Mouse (Mus musculus): ENCODE measurements at regions not wholly inside any gene's neighbourhood (a gene's known extent, or its start where the extent isn't known, plus 50 kb on each side); places are given as distances from the start of the nearest gene placed in this dataset.

DNA sequence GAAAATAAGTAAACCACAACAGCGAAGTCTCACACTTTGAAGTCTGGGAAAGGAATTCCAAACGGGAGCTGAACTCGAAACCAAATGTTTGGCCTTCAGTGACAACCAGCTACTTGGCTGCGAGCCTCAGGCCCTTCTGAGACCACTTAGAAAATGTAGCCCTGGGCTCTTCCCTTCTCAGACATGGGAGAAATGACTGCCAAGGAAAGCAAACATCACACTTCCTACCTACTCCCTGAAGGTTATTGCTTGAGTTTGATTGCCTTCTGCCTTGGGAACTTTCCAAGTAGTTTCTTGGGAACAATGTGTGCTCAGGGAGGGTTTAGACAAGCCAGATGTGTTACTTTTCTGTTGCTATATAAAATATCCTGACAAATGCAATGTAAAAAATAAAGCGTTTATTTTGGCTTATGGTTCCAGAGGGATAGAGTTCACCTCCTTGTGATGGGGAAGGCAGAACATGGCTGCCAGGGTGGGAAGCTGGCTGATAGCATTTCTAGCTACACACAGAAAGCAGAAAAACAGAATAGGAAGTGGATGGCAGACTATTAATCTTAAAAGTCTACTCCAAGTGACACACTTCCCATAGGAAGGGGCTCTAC is 194.8 kb upstream of the Rack1 start:
- intact Hi-C loops (cut with DNase I) = loop anchor here (10.0 kb wide), 1 partner anchor 169 kb away; no protein-coding TSS in a partner anchor
- peak; percentile 60 to 70 for DNase-seq

DNA sequence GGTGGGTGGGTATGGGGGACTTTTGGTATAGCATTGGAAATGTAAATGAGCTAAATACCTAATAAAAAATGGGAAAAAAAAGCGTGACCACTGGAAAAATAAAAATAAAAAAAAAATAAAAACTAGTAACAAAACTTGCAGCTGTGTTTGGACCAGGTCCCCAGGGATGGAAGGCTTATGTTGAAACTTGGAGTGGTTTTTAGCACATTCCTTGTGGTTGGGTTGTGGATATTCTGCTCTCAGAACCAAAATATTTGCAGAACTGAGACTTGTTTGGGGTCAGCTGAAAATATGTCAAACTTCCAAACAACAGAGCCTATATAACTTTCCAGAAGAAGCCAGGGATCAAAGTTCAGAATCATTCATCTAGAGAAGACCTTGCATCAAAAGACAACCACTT is 199.0 kb upstream of the Rack1 start:
- intact Hi-C loops (cut with DNase I) = loop anchor here (10.0 kb wide), 1 partner anchor 174 kb away; no protein-coding TSS in a partner anchor
- peak; percentile 33 to 37 for DNase-seq

DNA sequence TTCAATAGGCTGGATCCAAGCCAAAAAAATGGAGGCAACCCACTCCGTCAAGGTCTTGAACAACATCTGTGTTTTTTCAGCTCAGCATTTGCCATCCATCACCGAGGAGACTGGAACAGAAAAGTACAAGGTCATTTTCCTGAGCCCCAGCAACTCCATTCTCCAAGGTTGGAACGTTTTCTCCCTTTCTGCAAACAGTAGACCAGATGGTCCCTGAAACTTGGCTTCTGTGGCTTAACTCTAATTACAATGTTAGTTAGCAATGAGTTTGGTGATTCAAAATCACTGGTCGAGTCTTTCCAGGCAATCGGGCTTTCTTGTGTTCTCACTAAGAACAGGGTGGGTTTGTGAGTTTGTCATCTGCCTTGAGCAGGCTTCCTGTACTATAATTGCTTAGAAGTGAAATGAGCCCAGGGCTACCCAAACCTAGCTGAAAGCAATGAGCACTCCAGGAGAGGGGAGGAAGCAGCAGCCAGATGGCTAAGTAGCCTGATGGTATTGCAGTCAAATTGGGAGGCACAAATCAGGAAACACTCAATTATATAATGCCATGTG is 200.5 kb upstream of the Rack1 start:
- intact Hi-C loops (cut with DNase I) = loop anchor here (10.0 kb wide), 1 partner anchor 175 kb away; no protein-coding TSS in a partner anchor
- DNase-seq = peak; percentile 19

DNA sequence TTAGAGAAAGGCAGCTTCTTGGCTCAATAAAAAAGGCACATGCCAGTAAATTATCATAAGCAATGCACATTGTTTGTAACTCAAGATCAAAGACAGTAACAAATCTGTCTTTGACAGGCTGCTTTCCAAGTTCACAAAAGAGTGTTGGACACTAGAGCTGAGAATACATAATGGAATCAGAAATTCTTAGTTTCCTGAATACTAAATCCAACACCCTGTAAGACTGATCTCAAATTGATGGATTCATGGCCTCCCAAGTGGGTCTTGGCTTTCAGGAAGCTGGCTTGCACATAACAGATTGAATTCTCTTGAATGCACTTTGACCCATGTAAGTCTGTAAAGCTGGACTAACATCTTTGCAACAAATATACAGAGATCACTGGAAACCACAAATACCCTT is 201.1 kb upstream of the Rack1 start:
- intact Hi-C loops (cut with DNase I) = no loop called here

DNA sequence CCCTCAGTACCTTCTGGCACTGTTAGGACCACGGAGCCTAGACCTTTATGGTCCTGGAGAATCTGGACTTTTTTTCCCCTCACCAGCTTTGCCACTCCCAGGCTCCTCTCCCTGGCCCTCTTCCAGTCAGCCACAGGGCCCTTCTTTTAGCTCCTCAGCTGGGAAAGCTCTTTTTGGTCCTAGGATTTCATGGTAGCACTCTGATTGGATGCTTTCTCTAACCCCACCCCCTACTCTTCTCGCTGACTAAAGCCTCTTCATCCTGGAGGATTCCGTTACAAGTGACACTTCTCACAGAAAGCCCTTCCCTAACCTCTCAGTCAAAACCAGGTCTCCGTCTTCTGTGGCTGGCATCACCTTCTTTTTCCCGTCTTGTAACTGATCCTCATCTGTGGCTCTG is 205.7 kb upstream of the Rack1 start:
- intact Hi-C loops (cut with DNase I) = no loop called here

More for the DNA sequence above, 201.1 kb upstream of the Rack1 start:
- DNase-seq = no peak

DNA sequence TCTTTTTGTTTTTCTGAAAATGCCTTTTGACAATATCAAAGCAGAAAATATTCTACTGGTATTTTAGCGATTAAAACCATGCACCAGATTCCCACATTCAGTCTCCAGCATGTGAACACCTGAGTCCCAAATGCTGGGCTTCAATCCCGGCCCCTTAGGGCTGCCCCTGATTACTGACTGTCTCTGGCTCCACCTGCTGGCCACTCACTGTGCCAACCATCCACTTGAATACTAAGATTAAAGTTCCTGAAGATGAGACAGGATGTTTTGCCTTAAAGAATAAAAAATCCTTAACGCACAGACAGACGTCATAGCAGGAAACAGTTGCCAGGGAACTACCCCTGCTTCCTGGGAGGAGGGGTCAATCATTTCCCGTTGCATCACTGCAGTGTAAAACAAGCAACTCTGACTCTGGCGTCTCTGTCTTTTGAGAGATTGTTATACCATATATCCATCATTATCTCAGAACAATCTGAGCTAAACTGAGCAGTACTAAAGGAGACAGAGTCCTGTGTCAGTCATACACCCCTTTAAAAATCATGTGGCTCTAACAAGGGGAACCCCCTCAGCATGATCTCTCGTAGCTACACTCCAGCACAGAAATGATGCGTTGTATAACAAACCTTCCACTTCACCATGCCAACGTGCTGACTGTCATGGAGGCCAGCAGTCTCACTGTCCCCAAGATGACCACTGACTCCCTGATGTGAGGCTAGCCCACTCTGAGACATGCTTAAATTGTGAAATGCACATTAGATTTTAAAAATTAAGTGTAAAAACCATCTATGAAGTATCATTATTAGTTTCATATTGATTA is 211.1 kb upstream of the Rack1 start:
- intact Hi-C loops (cut with DNase I) = loop anchor here (5.0 to 10.0 kb wide), 3 partner anchors 412 to 1667 kb away; no protein-coding TSS in a partner anchor
- peak; percentile 67 to 77 for DNase-seq

More for the DNA sequence above, 205.7 kb upstream of the Rack1 start:
- no peak for DNase-seq

DNA sequence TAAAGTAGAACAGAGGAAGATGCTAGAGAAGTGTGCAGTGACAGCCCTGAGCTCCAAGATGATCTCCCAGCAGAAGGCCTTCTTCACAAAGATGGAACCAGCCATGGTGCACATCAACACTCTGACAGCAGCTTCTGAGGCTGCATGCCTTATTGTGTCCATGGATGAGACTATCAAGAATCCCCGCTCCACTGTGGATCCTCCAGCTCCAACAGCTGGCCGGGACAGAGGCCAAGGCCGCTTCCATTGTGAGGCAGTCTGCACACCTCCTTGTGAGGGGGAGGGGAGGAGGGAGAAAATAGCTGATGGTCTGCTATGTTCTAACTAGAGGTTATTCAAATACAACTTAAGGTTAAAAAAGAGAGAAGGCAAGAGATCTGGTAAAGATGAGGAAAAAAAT is 231.4 kb upstream of the Rack1 start:
- intact Hi-C loops (cut with DNase I) = no loop called here
- DNase-seq = peak; percentile 48 to 54

DNA sequence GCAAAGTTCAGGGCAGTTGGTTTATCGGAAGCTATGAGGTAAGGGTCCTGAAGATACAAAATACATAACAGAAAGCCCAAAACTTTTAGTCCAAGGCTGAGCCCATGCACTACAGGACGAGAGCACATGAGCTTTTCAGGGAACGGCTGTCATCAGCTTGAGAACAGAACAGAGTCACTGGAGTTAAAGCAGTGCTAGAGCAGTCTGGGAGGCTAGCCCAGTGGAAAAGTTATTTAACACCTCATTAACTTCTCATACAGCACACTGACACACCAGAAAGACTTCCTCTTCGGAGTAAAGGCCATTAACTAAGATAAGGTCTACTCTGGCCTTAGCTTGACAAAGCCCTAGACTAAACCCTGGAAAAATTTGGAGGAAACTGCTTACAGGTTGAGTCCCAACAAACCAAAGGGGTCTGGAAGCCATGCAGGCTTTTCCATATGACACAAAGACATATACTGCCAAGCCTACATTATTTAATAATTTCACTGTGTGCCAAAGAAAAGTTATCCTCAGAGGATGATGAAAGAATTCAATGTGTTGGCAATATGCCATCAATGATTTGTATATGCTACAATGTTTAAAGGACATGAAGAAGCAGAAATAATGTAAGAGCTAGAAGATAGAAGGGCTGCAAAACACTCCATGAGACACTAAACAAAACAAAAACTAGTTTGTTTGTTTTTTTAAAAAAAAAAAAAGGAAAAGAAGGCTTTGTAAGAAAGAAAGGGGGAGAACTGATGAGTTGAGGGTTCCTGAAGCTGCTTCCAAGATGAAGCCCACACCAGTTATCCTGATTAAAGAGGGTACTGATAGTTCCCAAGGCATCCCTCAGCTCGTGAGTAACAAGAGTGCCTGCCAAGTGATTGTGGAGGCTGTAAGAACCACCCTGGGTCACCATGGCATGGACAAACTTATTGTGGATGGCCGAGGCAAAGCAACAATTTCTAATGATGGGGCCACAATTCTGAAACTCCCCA is 232.3 kb upstream of the Rack1 start:
- DNase-seq = peak; percentile 12
- intact Hi-C loops (cut with DNase I) = no loop called here

DNA sequence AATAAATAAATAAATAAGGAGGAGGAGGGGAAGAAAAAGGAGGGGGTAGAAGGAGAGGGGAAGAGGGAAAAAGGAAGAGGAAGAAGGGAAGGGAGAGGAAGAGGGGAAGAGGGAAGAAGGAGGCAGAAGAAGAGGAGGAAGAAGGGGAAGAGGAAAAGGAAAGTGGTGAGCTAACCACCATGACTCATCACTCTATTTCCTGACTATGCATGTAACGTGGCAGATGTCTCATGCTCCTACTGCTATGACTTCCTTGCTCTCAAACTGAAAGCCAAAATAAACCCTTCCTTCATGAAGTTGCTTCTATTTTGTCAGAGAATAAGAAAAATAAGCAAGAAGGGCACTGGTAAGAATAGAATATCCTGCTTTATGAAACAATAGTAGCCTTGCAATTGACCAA is 242.1 kb upstream of the Rack1 start:
- no peak for DNase-seq
- intact Hi-C loops (cut with DNase I) = no loop called here

DNA sequence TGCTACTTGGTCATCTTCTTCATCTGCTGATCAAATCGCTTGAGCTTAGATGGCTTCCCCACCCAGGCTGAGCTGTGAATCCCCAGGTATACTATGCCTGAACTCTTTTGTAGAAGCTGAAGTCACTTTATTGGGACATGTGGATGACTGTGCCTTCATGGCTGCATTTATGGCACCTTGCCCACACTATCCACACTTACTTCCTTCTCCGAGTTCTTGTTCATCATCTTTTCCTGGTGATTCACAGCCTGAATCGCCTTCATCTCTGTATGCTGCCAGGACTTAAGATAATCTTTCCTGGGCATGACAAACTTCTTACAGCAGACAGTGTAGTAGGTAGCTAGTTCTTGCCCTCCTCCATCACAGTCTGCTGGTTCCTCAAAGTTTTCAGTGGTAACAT is 248.1 kb upstream of the Rack1 start:
- intact Hi-C loops (cut with DNase I) = no loop called here

DNA sequence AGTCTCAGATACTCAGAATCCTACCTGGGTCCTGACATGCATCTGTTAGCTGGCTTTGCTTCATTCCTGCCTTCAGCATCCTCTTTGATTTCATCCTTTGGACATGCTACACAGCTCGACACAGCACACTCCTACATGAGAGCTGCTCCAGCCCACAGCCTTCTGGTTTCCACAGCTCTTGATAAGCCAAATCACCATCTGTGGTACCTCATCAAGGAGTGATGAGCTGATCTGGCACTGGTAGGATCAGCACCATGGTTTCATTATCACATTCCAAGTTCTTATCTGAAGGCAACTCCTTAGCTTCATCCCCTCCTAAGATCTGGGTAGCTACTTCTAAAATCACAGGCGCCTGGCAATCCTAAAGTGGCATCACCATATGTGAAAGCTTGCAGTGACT is 248.9 kb upstream of the Rack1 start:
- no peak for DNase-seq
- intact Hi-C loops (cut with DNase I) = no loop called here

More for the DNA sequence above, 248.1 kb upstream of the Rack1 start:
- no peak for DNase-seq

DNA sequence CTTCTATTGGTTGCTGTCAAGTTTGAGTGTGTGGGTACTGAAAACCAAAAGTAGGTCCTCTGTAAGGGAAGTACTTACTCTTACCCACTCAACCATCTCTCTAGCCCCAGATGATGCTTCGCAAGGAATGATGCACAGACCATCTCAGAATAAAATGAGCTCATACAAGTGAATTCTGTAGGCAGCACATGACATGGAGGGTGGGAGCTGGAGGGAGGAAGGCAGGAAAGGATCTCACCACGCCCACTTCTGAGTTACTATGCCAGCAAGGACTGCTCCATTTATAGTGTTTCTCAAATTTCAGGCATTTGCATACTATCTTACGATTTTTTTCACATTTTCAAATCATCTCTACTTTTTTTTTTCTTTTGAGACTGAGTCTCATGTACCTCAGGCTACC is 273.8 kb upstream of the Rack1 start:
- intact Hi-C loops (cut with DNase I) = no loop called here
- DNase-seq = no peak

DNA sequence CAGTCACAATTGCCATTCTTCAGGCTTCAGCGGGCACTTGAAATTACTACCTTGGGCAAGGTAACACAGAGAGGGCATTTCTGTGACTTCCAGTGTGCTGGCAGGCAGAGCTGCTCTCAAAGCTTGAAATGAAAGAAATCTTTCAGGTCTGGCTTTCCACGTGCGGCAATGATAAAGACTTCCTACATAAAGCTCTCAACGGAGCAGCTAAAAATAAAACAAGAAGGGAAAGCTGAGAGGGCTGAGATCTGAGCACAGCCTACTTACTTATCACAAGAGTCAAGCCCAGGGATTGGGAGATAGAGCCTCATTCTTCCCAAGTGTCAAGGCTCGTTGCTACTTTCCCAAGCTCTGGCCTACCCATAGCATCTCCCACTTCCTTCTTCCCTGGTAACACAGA is 274.6 kb upstream of the Rack1 start:
- DNase-seq = no peak
- intact Hi-C loops (cut with DNase I) = no loop called here

DNA sequence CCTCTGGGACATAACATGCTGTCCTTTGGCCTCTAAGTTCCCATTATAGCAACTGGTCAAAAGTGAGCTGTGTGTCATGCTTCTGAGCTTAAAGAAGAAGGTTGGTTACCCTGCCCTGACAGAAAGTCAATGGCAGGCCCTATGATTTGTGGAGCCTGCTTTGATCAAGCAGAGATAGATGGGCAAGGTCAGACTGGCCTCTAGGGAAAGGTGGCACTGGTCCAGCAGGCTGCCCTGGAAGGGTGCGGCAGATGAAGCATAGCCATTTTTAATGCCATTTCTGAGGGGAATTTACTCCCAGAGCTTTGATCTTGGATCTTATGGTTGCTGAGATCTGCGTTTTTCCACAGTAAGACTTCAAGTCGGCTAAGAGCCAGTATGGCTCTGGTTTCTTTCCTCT is 293.2 kb upstream of the Rack1 start:
- DNase-seq = no peak
- intact Hi-C loops (cut with DNase I) = no loop called here

DNA sequence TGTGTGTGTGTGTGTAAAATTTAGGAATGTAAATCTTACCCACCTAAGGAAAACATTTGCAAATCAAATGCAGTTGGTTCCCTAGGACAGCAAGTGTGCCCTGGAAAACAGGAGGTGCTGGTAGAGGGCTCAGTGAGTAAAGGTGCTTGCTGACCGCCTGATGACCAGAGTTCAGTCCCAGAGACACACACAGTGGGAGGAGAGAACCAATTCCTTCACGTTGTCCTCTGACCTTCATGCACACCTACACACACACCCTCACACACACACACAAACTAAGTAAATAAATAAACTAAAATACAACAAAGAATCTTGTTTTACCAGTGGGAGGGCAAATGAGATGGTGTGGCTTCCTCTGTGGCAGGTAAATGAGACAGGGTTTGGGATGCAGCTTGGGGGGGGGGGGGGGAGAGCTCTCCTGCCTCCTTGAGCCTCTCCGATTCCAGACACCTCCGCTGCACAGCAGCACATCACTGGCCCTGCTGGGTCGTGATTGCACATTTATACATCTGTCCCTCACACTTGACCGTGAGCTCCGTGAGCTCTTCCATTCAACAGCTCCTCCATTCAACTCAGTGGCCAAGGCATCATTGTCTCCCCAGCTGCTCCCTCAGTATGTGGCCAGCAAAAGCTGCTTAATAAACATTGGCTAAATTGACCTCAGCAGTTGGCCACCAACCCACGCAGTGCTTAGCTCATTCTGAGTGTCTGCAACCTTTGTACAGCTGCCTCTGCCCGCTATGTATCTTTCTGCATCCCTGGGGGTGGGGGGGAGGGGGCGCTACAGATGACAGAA is 297.9 kb upstream of the Rack1 start:
- DNase-seq = peak; percentile 21 to 22
- intact Hi-C loops (cut with DNase I) = no loop called here

DNA sequence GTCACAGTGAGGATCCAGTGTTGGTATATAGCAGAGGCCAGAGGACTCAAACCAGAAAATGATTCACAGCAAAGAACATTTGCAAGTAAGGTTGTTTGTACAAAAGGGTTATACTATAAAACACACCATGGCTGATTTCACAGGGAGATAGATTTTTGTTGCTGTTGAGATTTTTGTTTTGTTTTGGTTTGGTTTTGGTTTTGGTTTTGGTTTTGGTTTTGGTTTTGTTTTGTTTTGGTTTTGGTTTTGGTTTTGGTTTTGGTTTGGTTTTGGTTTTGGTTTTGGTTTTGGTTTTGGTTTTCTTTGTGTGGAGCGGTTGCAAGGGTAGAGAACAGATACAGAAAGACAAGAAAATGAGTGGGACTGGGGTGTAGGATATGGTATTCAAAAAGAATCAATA is 301.1 kb upstream of the Rack1 start:
- intact Hi-C loops (cut with DNase I) = no loop called here
- DNase-seq = no peak

DNA sequence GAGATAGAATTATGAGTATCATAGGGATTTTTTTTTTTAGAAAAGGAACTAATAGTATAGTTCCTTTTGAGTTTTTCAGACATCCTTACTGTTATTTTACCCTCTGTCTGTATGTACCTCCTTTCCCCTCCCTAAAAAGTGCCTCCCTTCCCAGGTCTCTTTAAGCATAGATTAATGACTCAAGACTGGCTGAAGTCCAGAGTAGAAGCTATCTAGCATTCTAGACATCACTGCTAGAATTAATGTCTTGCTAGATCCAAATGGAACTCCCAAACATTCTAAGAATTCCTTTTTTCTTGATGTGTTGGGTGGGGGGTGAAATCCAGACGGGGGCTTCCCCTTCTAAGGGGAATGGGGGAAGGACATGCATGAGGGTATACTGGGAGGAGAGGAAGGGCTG is 311.8 kb upstream of the Rack1 start:
- DNase-seq = no peak
- intact Hi-C loops (cut with DNase I) = loop anchor here (5.0 kb wide), 1 partner anchor 41 kb away; no protein-coding TSS in a partner anchor

DNA sequence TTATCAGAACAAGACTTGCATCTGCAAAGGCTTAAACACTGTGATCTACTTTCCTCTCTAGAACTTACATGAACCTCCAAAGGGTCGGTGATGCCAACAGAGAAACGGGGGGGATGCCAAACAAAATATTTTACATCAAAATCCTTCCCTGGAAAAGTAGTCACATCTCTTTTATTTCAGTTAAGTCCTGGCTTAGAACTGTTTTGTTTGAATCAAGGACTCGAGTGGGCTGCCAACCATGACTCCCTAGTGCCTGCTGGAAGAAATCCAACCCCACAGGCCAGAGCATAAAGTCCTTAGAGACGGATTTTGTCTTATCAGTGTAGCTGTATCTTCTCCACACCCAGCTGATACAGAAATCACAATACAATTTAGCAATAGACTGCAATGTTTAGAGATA is 336.1 kb upstream of the Rack1 start:
- DNase-seq = peak; percentile 21 to 33
- intact Hi-C loops (cut with DNase I) = no loop called here

DNA sequence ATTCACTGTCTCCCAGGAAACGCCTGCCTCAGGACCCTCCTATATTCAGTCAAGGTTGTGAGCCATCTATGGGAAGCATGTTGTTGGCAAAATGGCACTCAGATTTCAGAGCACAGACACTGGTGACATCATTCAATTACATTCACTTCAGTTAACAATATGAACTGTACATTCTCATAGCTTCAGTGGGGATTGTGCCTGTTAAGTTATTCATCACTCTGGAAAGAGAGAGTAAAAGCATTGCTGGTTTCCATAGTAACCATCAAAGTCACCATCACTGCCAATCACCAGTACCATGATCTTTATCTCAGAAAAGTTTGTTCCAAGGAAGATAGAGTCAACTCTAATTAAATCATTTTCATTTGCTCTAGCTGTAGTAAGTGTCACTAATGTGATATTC is 350.2 kb upstream of the Rack1 start:
- intact Hi-C loops (cut with DNase I) = loop anchor here (5.0 kb wide), 1 partner anchor 37 kb away; no protein-coding TSS in a partner anchor
- DNase-seq = no peak
